Mouse (Mus musculus) 416B (cell line): ENCODE measurements around the gene Kctd3.
A peak's percentile ranks its signal among the peaks of the same experiment; 100 is the strongest.

Experiments used
- DNase-seq: peaks from one replicate; pipeline ENCODE4 v3.0.0; 2011; ENCODE audit warnings: low read depth

Gene Kctd3

GRCm38 (mm10) chr1:189010671-189011070 lies 3.0 kb upstream of the Kctd3 start:
- DNase-seq, result no peak

- no peak for DNase-seq
These were observed 311 bp upstream of the Kctd3 start for GRCm38 (mm10) chr1:189007980-189008324.

DNA sequence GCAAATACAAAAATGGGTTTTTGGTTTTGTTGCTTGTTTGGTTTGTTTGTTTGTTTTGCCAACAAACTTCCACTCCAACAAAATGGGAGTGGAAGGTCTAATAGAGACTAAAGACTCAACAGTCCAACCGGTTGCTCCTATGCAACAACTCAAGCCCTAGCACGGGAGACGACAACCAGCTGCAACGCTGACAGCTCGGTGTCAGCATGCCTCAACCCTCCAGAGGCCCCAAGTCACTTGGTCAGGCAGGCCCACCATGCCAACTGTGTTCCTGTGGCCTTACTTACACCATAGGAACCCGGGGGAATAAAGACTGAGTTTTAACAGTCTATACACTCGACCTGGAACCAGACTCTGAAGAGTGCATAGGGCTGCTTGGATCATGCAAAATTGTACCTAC lies 815 bp downstream of the Kctd3 start:
- DNase-seq, result no peak

DNA sequence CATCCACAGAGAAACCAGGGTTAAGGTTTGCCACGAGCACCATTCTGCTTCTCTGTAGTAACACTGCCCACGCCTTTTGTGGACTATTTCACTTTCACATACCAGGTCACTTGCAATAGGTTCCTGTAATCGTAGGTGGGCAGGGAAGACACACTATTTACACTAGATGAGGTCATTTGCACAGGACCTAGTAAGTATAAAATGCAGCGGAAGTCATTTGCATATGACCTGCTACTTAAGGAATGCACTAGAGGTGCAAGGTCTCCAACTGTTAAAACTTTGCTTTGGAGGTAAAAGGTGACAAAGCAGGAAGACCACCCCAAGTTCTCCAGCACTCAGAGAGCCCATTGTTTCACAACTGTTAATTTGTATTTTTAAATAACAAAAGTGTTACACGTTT lies 1.4 kb downstream of the Kctd3 start:
- peak; percentile 20 for DNase-seq

- DNase-seq, result no peak
These were observed 2.9 kb downstream of the Kctd3 start for GRCm38 (mm10) chr1:189004774-189005173.

DNA sequence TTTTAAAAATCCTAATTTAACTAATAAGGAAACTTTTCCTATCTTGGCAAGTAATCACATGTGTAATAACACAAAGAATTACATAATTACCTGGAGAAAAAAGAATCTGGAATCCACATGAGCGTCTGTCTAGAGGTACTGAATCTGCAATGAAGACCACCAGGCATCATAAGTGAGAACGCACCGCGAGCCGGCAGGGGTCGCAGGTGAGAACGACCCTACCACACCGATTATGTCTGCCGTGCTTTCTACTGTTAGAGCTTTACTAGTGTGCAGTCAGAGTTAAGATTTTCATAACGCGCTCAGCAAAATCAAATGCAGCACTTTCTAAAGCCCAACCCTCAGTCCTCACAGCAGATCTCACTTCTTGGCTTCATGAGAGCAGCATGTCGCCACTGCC lies 5.8 kb downstream of the Kctd3 start:
- no peak for DNase-seq

GRCm38 (mm10) chr1:188999981-189000380 lies 7.7 kb downstream of the Kctd3 start:
- DNase-seq, result no peak

DNA sequence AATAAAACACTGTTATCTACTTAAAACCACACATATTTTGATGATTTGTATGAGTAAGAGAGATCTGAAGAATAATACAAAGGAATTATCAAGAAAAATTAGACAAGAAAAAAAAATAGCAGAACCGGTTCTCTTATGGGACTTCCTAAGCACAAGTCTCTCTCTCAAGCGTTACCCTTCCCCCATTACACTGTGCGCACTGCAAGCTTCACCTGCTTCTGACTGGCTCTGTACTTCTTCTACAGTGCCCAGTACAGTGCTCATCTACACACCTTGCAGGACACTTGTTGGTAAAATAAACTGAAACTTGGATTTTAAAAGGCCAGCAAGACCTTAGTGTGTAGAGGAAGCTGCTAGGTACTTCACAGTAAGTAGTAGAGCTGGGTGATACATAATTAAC lies 9.7 kb downstream of the Kctd3 start:
- no peak for DNase-seq

DNA sequence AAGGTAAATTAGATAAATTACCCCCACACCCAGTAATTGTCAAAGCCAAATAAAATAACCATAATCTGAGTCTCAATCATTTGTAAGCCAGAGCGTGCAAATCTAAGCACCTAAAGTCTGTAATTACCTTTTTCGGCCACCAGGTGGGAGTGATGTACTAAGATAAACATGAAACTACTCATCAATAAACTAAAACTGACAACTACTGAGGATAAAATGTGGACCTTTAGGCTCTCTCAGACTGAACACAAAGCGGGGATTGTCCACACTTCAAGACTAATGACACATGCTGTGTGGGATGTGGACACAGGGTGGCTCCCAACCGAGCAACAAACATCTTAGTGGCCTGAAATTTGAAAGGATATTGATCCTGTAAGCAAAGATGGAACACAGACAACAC lies 14.4 kb downstream of the Kctd3 start:
- DNase-seq, result peak; percentile 63

- peak; percentile 45 for DNase-seq
These were observed 27.6 kb downstream of the Kctd3 start for GRCm38 (mm10) chr1:188980050-188980449.

- no peak for DNase-seq
These were observed 33.7 kb downstream of the Kctd3 start for GRCm38 (mm10) chr1:188973926-188974325.

DNA sequence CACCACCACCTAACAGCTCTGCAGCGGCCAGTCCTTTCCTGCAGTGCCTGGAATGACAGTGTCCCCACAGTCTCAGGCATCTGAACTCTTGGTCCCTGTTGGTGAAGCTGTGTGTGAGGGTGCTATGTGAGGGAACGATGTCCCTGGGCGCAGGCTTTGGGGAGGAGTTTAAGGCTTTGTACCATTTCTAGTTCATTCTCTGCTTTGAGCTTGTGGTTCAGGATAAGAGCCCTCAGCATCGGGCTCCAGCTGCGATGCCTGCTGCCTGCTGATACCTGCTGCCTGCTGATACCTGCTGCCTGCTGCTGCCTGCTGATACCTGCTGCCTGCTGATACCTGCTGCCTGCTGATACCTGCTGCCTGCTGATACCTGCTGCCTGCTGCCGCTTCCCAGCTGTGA lies 34.6 kb downstream of the Kctd3 start:
- DNase-seq, result no peak

DNA sequence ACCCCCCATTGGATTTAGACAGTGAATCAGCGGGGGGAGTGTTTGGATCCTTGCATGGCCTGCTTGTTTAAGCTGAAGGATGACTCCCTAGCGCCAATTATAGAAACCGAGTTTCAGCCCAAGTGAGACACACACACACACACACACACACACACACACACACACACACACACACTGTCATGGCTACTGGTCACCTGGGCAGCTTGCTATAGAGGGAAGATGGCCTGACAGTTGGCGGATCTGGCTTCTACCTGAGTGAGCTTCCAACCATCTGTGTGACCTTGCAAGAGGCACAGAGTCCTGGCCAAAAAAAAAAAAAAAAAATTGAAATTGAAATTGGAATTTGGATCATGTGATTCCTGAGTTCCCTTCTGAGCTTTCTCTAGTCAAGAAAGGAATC lies 55.1 kb downstream of the Kctd3 start:
- DNase-seq, result no peak

DNA sequence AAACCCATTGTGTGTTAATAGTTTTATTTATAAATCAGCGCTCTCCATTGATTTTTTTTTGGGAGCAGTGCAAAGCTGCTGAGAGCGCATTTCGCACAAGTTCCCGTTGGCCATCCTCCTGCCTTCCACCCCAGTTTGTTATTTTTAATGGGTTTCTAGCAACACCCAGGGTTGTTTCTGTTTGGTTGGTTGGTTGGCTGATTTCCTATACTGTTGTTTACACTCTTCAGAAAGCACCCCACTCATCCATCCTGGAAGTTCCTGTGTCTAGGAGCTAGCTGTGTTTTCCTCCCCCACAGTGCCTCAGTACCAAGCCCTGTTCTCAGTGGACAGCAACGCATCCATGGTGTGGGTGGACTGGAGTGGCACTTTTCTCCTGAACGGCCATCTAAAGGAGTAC lies 56.5 kb downstream of the Kctd3 start:
- no peak for DNase-seq

GRCm38 (mm10) chr1:188948276-188948675 lies 59.4 kb downstream of the Kctd3 start:
- DNase-seq, result no peak

DNA sequence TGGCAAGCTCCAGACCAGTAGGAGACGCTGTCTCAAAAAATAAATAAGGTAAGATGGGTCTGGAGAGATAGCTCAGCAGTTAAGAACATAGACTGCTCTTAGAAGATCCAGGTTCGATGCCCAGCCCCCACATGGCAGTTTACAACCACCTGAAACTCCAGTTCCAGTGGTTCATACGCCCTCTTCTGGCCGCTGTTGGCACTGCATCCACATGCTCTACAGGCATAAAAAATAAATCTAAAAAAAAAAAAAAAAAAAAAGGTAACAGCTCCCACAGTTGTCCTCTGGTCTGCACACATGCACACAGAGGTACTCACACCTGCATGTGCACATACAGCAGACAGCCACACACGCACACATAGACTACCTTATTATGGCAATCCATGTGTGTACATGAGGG lies 59.8 kb downstream of the Kctd3 start:
- peak; percentile 1 for DNase-seq

- no peak for DNase-seq
These were observed 60.8 kb downstream of the Kctd3 start for GRCm38 (mm10) chr1:188946849-188947248.

DNA sequence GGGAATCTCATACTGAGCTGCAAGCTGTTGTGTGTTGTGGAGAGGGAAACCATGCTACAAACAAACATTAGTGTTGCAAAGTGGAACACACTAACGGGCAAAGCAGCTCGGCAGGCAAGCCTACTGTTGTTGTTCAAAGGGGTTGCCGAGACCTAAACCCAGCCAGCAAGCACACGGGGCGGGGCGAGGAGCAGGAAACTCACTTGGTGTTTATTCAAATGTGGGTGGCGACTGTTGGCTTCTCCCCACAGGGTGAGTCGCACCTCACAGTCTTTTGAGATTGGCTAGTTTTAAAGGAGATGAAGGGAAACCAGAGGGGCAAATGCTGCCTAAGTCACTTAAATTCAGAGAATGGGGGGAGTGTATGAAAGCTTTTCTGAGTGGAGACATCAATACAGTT lies 62.3 kb downstream of the Kctd3 start:
- no peak for DNase-seq

DNA sequence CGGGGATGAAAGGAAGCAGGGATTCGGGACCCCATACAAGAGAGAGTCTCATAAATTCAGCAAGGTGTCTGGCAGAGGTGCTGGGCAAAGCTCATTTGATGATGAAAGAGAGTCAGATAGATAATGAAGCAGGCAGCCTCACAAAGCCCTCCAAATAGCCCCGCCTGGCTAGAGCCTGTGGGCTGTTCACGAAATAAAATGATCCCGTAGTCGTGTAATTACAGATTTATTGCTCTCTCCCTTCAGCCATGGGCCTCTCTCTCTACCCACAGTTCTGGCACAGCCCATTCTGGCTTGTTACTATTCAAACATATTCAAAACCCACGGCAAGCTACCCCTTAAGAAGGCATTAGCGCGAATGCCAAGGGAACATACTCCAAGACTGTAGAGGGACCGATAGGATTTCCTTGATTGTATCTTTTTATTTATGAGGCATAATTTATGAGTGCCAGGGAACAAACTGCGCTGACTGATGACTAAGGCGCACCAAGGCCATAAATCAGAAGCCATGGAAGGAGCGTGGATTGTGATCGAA lies 70.3 kb downstream of the Kctd3 start:
- no peak for DNase-seq
